Mouse (Mus musculus) stomach, embryonic 16.5 days (tissue): Measurements from ENCODE around the gene Adam10. TPM values are rescaled to one million over a fixed set of nuclear protein-coding genes. Genes with fewer than 3 reads are reported as not detected.

Experiments
- ATAC-seq: fragments of 200-750 bp; cut with Nextera tagmentation; 2 replicates; pipeline ENCODE4 v1.8.0; 2017; ENCODE audit warnings: moderate number of reproducible peaks, moderate TSS enrichment; ENCODE audit not compliant: insufficient read depth, low FRiP score
- H3K27ac ChIP-seq: fragments of 300-500 bp; sonication (generic); 2 replicates; pipeline ENCODE4 v1.5.1; 2014; ENCODE audit warnings: low read length
- H3K27me3 ChIP-seq: fragments of 300-500 bp; sonication (generic); 2 replicates; pipeline ENCODE4 v1.6.1; 2014; ENCODE audit warnings: low read length, control low read depth, mixed read lengths; ENCODE audit not compliant: control insufficient read depth, insufficient read depth
- H3K36me3 ChIP-seq: fragments of 300-500 bp; sonication (generic); 2 replicates; pipeline ENCODE4 v1.6.1; 2014; ENCODE audit warnings: low read length; ENCODE audit not compliant: control insufficient read depth, insufficient read depth
- H3K4me1 ChIP-seq: fragments of 300-500 bp; sonication (generic); 2 replicates; pipeline ENCODE4 v1.6.1; 2014; ENCODE audit warnings: low read length, control low read depth, mixed read lengths; ENCODE audit not compliant: control insufficient read depth, insufficient read depth
- H3K4me2 ChIP-seq: fragments of 300-500 bp; sonication (generic); 2 replicates; pipeline ENCODE4 v1.6.1; 2014; ENCODE audit warnings: low read depth, low read length, mixed read lengths
- H3K4me3 ChIP-seq: fragments of 300-500 bp; sonication (generic); replicated peaks from 2 replicates; pipeline ENCODE4 v1.5.1; 2014; ENCODE audit warnings: mild to moderate bottlenecking, low read length
- H3K9ac ChIP-seq: fragments of 300-500 bp; sonication (generic); 2 replicates; pipeline ENCODE4 v1.6.1; 2014; ENCODE audit warnings: low read length
- H3K9me3 ChIP-seq: fragments of 300-500 bp; sonication (generic); replicated peaks from 2 replicates; pipeline ENCODE4 v1.6.1; 2016; ENCODE audit warnings: low read length, control low read depth; ENCODE audit not compliant: control insufficient read depth
- WGBS: fragments of 180-500 bp; shearing (Covaris S2); extraction: QIAGEN DNeasy Blood & Tissue Kit; methylation state at CpG from one replicate; pipeline ENCODE4 v1.1.7; 2014; 5-methylcytosine and 5-hydroxymethylcytosine counted together
- polyA plus RNA-seq: library from polyadenylated mRNA; unstranded; fragments of >200 nt; fragmentation: Nextera tagmentation; extraction: Ambion mirVana; gene quantifications from 2 replicates; pipeline ENCODE4 v1.2.1, GENCODE M21; 2015

Adam10 gene
- polyA plus RNA-seq, 1 experiment from 2014 or later, result 85.7 TPM

GRCm38 (mm10) chr9:70655764-70656129 is 23.1 kb upstream of the Adam10 start:
- no peak for ATAC-seq
- Histone ChIP-seq H3K27me3 (no peaks in the 10 kb centered on the region), H3K27ac (no peak overlapping the region), H3K4me3 (peak overlapping the region; percentile 88), H3K9ac (peak overlapping the region; percentile 95), H3K4me1 (peaks cover 17% of the 10 kb centered on the region; the same call in 1 of the 2 replicates), H3K36me3 (no peaks in the 10 kb centered on the region), H3K4me2 (peak overlapping the region; percentile 75), H3K9me3 (no peaks in the 10 kb centered on the region)
- 30% methylated on average over 2 of the region's 2 CpGs for WGBS

DNA sequence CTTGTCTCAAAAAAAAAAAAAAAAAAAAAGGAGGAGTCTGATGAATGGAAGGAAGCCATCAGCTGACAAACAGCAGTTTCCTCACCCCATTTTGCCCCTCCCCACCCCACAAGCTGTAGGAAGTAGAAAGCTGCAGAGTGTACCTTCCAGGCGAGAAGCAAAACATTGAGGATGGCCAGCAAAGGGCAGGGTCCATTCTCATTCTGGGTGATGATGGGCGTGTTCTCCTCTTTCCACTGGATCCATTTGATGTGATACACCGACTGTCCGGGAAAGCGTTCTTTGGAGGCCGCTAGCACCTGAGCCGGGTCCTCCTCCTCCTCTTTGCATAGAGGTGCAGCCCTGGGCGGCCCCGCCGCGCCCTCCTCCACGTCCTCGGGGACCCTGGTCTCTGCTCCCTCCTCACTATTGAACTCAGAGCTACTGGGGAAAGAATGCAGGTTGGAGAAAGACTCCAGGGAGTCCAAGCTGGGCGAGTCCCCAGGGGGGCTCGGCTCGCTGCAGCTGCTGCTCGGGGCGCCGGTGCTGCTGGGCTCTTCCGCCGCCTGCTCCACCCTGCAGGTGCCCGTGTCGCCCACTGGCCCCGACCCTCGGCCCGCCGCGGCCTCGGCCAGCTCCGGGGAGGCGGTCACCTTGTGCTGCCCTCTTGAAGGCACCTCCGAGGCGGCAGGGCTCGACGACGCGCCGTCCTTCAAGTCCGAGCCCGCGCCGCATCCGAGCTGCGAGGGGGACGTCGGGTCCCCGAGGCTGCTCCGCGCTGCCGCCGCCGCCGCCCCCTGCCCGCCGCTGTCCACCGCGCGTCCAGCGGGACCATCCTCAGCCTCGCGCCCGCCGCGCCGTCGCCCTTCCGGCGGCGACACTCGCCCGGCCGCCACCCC is 22.4 kb upstream of the Adam10 start, which contains the start of gene Gm10642:
Gene Gm10642 (plus strand): TSS at position 122 of the 878 bp plus-strand sequence.
- Histone ChIP-seq H3K9ac (peak within 1 kb of the TSS; percentile 95), H3K36me3 (no peaks in the 10 kb centered on the region), H3K4me3 (peak within 1 kb of the TSS; percentile 88), H3K27ac (peak within 1 kb of the TSS; percentile 97), H3K4me1 (peaks cover 17% of the 10 kb centered on the region; the same call in 1 of the 2 replicates), H3K4me2 (peak within 1 kb of the TSS; percentile 75), H3K27me3 (no peaks in the 10 kb centered on the region), H3K9me3 (no peaks in the 10 kb centered on the region)
- ATAC-seq, result peak; percentile 31
- under 1% methylated on average over 55 of the region's 72 CpGs for WGBS

- H3K4me2 ChIP-seq, result peak within 1 kb of the TSS; percentile 75
- peaks cover 17% of the 10 kb centered on the region; the same call in 1 of the 2 replicates for H3K4me1 ChIP-seq
- no peaks in the 10 kb centered on the region for H3K9me3 ChIP-seq
- WGBS, result under 1% methylated on average over 62 of the region's 67 CpGs
- peak within 1 kb of the TSS; percentile 97 for H3K27ac ChIP-seq
- H3K36me3 ChIP-seq, result no peaks in the 10 kb centered on the region
- ATAC-seq, result peak; percentile 99
- H3K9ac ChIP-seq, result peak within 1 kb of the TSS; percentile 95
- peak within 1 kb of the TSS; percentile 88 for H3K4me3 ChIP-seq
- no peaks in the 10 kb centered on the region for H3K27me3 ChIP-seq
These were observed 21.5 kb upstream of the Adam10 start, which contains the start of gene Mindy2 for GRCm38 (mm10) chr9:70657013-70657967. TSS of gene Mindy2 (minus strand) at chr9:70657174.

GRCm38 (mm10) chr9:70658266-70658665 is 20.5 kb upstream of the Adam10 start:
- WGBS, result 54% methylated on average over 2 of the region's 2 CpGs

GRCm38 (mm10) chr9:70664847-70665246 is 13.9 kb upstream of the Adam10 start:
- Histone ChIP-seq H3K27me3 (no peaks in the 10 kb centered on the region), H3K4me3 (no peak overlapping the region), H3K4me1 (no peaks in the 10 kb centered on the region), H3K9me3 (no peaks in the 10 kb centered on the region; the same call in 1 of the 2 replicates), H3K4me2 (no peak overlapping the region), H3K36me3 (no peaks in the 10 kb centered on the region), H3K9ac (no peak overlapping the region), H3K27ac (no peak overlapping the region)
- ATAC-seq, result no peak
- 76% methylated on average over 4 of the region's 4 CpGs for whole genome bisulfite sequencing

More at GRCm38 (mm10) chr9:70658266-70658665, 20.5 kb upstream of the Adam10 start:
- Histone ChIP-seq H3K27ac (no peak overlapping the region), H3K27me3 (no peaks in the 10 kb centered on the region), H3K9me3 (no peaks in the 10 kb centered on the region), H3K4me1 (peaks cover 17% of the 10 kb centered on the region; the same call in 1 of the 2 replicates), H3K4me2 (no peak overlapping the region), H3K4me3 (no peak overlapping the region), H3K36me3 (no peaks in the 10 kb centered on the region), H3K9ac (no peak overlapping the region)
- no peak for ATAC-seq

DNA sequence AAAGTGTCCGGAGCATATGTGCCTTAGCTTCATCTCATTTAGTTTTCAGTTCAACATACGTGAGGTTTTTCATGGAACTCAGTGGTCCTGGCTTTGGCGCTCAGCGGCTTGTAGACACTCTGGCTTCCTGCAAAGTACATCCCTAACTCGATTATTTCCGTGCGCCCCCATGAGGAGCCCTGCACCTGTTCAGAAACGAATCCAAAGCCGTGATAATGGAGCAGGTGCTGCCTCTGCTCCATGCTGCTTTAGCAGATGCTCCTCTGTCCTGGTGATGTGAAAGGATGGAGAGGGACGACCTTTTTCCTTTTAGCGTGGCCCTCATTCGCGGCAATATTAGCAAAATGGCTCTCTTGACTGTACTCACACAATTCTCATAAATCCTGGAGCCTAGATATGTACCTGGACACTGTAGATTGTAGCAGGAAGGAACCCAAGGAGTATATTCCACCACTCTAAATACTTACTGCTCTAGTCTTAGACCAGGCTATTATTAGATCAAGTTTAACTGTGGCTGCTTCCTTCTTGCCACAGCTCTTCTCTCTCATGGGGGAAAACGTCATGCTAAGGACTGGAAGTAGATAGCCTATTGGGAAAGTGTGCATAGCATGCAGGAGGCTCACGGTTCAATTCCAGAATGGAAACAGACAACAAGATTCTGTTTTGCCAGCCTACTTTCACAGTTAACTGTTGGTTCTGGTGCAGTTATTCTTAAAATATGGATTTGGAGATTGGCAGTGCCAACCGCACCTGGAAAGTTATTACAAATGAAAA is 13.2 kb upstream of the Adam10 start:
- no peaks in the 10 kb centered on the region; the same call in 1 of the 2 replicates for H3K9me3 ChIP-seq
- no peaks in the 10 kb centered on the region for H3K27me3 ChIP-seq
- no peak overlapping the region for H3K27ac ChIP-seq
- no peaks in the 10 kb centered on the region for H3K36me3 ChIP-seq
- no peak overlapping the region for H3K4me3 ChIP-seq
- ATAC-seq, result no peak
- no peaks in the 10 kb centered on the region for H3K4me1 ChIP-seq
- WGBS, result 74% methylated on average over 16 of the region's 16 CpGs
- H3K4me2 ChIP-seq, result no peak overlapping the region
- no peak overlapping the region for H3K9ac ChIP-seq

DNA sequence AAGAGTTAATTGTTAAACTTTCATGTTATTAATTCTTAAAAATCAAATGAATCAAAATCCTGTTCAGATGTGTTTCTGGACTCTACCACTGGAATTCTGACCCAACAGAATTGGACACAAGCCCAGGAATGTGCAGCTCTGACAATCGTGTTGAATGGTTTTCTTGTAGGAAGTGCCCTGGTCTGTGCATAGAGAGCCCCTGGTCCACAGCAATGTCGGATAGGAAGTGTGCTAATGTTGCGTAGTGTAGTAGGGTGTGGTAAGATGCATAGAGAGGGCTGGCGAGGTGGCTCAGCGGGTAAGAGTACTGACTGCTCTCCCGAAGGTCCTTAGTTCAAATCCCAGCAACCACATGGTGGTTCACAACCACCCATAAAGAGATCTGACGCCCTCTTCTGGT is 12.0 kb upstream of the Adam10 start:
- no peak overlapping the region for H3K4me2 ChIP-seq
- H3K4me3 ChIP-seq, result no peak overlapping the region
- no peak overlapping the region for H3K27ac ChIP-seq
- H3K4me1 ChIP-seq, result peaks cover 2% of the 10 kb centered on the region
- no peaks in the 10 kb centered on the region for H3K36me3 ChIP-seq
- H3K27me3 ChIP-seq, result no peaks in the 10 kb centered on the region
- WGBS, result 61% methylated on average over 7 of the region's 7 CpGs
- H3K9me3 ChIP-seq, result no peaks in the 10 kb centered on the region; the same call in 1 of the 2 replicates
- ATAC-seq, result no peak
- no peak overlapping the region for H3K9ac ChIP-seq

- Histone ChIP-seq H3K4me1 (peaks cover 5% of the 10 kb centered on the region), H3K36me3 (no peaks in the 10 kb centered on the region), H3K9me3 (no peaks in the 10 kb centered on the region; the same call in 1 of the 2 replicates), H3K27me3 (no peaks in the 10 kb centered on the region), H3K9ac (no peak overlapping the region), H3K4me2 (no peak overlapping the region), H3K4me3 (no peak overlapping the region), H3K27ac (no peak overlapping the region)
- ATAC-seq, result no peak
These were observed 10.7 kb upstream of the Adam10 start for GRCm38 (mm10) chr9:70668048-70668447.
